Comparison of ENCODE assay signal across 8 mouse cellular contexts in the genomic region with DNA sequence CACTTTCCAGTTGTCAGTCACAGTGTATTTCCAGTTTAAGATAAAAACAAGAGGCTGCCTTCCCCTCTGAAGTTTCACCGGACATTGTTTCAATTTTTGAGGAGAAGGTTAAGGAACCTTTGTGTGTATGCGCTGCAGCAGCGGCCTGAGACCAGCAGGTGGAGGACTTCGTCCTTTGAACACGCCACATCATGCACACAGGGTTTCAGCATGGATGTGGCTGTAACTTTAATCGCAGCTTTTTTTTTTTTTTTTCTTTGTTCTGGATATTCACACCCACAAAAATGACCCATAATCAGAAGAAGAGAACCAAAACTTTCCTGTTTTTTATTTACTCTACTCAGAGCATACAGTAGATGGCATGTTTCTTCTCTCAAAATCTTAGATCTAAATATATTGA. TPM values are rescaled to one million over a fixed set of nuclear protein-coding genes. Genes with fewer than 3 reads are reported as not detected.
DNase-seq lines count a peak whose midpoint lies in the region; ATAC-seq and TF ChIP-seq lines count a peak whose summit lies in the region.

No protein-coding gene starts in this region.

- ATAC-seq in heart, embryonic 11.5 days (replicated peaks; ENCODE audit: insufficient number of reproducible peaks, low FRiP score, low TSS enrichment), result no peak
- peak; percentile 87 for ATAC-seq in midbrain, embryonic 16.5 days

- peak; percentile 93 for TF ChIP-seq CTCF in heart, adult 2 months (IDR thresholded peaks at IDR 0.05)

- H3K4me3 ChIP-seq in heart, adult 2 months, result no peak overlapping the region
- H3K4me3 ChIP-seq in heart, embryonic 11.5 days (ENCODE audit: low read depth, low read length), result no peak overlapping the region
- H3K4me3 ChIP-seq in limb, embryonic 10.5 days, result no peak overlapping the region
- H3K4me3 ChIP-seq in midbrain, embryonic 16.5 days (ENCODE audit: low read depth, low read length), result no peak overlapping the region

- no peaks in the 10 kb centered on the region for H3K79me2 ChIP-seq in heart, adult 2 months (replicated peaks; ENCODE audit: control insufficient read depth, insufficient read depth, low read length)

- H3K9me3 ChIP-seq in heart, embryonic 11.5 days (replicated peaks; ENCODE audit: control insufficient read depth, low read length), result no peaks in the 10 kb centered on the region
- no peaks in the 10 kb centered on the region for H3K9me3 ChIP-seq in limb, embryonic 10.5 days (replicated peaks)
- H3K9me3 ChIP-seq in midbrain, embryonic 16.5 days (replicated peaks; ENCODE audit: control insufficient read depth, low read length, poor library complexity, severe bottlenecking), result no peaks in the 10 kb centered on the region

- peak; percentile 45; the same call in 1 of the 2 replicates for TF ChIP-seq EP300 in heart, adult 2 months (IDR thresholded peaks at IDR 0.05; ENCODE audit: insufficient read depth, low read depth, low read length)

- H3K4me1 ChIP-seq in heart, adult 2 months (ENCODE audit: control insufficient read depth, insufficient read depth, low read length), result no peaks in the 10 kb centered on the region; the same call in 1 of the 2 replicates
- peaks cover 9% of the 10 kb centered on the region; the same call in 1 of the 2 replicates for H3K4me1 ChIP-seq in heart, embryonic 11.5 days (ENCODE audit: control insufficient read depth, insufficient read depth, low read length)
- H3K4me1 ChIP-seq in limb, embryonic 10.5 days, result peaks cover 15% of the 10 kb centered on the region
- peaks cover 6% of the 10 kb centered on the region; the same call in 1 of the 2 replicates for H3K4me1 ChIP-seq in midbrain, embryonic 16.5 days (ENCODE audit: control insufficient read depth, insufficient read depth, low read length)

- H3K4me2 ChIP-seq in heart, embryonic 11.5 days, result no peak overlapping the region
- no peak overlapping the region; the same call in 1 of the 2 replicates for H3K4me2 ChIP-seq in midbrain, embryonic 16.5 days (ENCODE audit: low read length)

- no peaks in the 10 kb centered on the region for H3K27me3 ChIP-seq in heart, adult 2 months (ENCODE audit: control insufficient read depth, insufficient read depth, low read length)
- no peaks in the 10 kb centered on the region for H3K27me3 ChIP-seq in heart, embryonic 11.5 days (ENCODE audit: control insufficient read depth, insufficient read depth, low read length)
- H3K27me3 ChIP-seq in limb, embryonic 10.5 days (ENCODE audit: low read depth, poor library complexity, severe bottlenecking), result no peaks in the 10 kb centered on the region
- H3K27me3 ChIP-seq in midbrain, embryonic 16.5 days (ENCODE audit: control insufficient read depth, insufficient read depth, low read depth, low read length), result no peaks in the 10 kb centered on the region

- 5% methylated on average over 6 of the region's 6 CpGs for WGBS in heart, adult 2 months
- WGBS in heart, embryonic 11.5 days (ENCODE audit: insufficient replicate concordance), result 42% methylated on average over 6 of the region's 6 CpGs
- WGBS in limb, embryonic 10.5 days, result 31% methylated on average over 6 of the region's 6 CpGs
- 4% methylated on average over 6 of the region's 6 CpGs for WGBS in midbrain, embryonic 16.5 days

- peak; percentile 39 to 44 for DNase-seq in heart, adult 2 months
- peak; percentile 75 for DNase-seq in R1 (ENCODE audit: low read depth, low spot score)
- peak; percentile 90 for DNase-seq in embryo, embryonic 10 days (ENCODE audit: low spot score)
- peak; percentile 62 for DNase-seq in heart, postnatal 4 days
- DNase-seq in limb, embryonic 10.5 days (ENCODE audit: low spot score), result peak; percentile 77
- no peak for DNase-seq in frontal cortex, adult 2 months (ENCODE audit: extremely low spot score in 1 of 2, low spot score in 1 of 2)

- no peak overlapping the region for H3K9ac ChIP-seq in heart, adult 2 months (ENCODE audit: low read depth, low read length)
- no peak overlapping the region for H3K9ac ChIP-seq in heart, embryonic 11.5 days (ENCODE audit: low read depth, low read length)
- no peak overlapping the region for H3K9ac ChIP-seq in midbrain, embryonic 16.5 days (ENCODE audit: low read depth, low read length)

- intact Hi-C loops in heart, adult 2 months (cut with DNase I), result loop anchor here (1.0 to 10.0 kb wide), 3 partner anchors 113 to 680 kb away; a partner anchor contains a TSS

- H3K27ac ChIP-seq in heart, adult 2 months, result peak overlapping the region; percentile 55; the same call in 1 of the 2 replicates
- no peak overlapping the region for H3K27ac ChIP-seq in heart, embryonic 11.5 days (ENCODE audit: low read depth, low read length)
- H3K27ac ChIP-seq in limb, embryonic 10.5 days, result no peak overlapping the region
- H3K27ac ChIP-seq in midbrain, embryonic 16.5 days (ENCODE audit: low read length), result no peak overlapping the region

- TF ChIP-seq POLR2A in heart, adult 2 months (IDR thresholded peaks at IDR 0.05; ENCODE audit: insufficient read depth, low read depth, low read length), result no peak

- H3K36me3 ChIP-seq in heart, adult 2 months (ENCODE audit: control insufficient read depth, insufficient read depth, low read length), result no peaks in the 10 kb centered on the region
- H3K36me3 ChIP-seq in heart, embryonic 11.5 days (ENCODE audit: control insufficient read depth, insufficient read depth, low read length), result no peaks in the 10 kb centered on the region
- no peaks in the 10 kb centered on the region for H3K36me3 ChIP-seq in limb, embryonic 10.5 days
- H3K36me3 ChIP-seq in midbrain, embryonic 16.5 days (ENCODE audit: control insufficient read depth, insufficient read depth, low read length), result no peaks in the 10 kb centered on the region

RNA-seq across cellular contexts. Expression of a gene that starts 3.1 kb away (rescaled TPM):
- 1 to 10 TPM; 4.5 to 4.6 TPM for total RNA-seq in heart, adult 2 months (2021)
- 9.3 and 15.3 TPM in 2 replicates for polyA plus RNA-seq in heart, adult 2 months (2012; rRNA removed)
- polyA plus RNA-seq in heart, embryonic 11.5 days (2014; fragmentation: Nextera tagmentation; extraction: Ambion mirVana), result 34.7 and 42.3 TPM in 2 replicates
- 10 to 100 TPM; 13.9 to 15.9 TPM for total RNA-seq in heart, postnatal 4 days (2021)
- 5.4 and 5.5 TPM in 2 replicates for polyA plus RNA-seq in limb, embryonic 10.5 days (2016; fragmentation: Nextera tagmentation; extraction: Ambion mirVana)
- polyA plus RNA-seq in midbrain, embryonic 16.5 days (2015; fragmentation: Nextera tagmentation; extraction: Ambion mirVana), result 8.0 and 8.9 TPM in 2 replicates
- 3.4 and 3.8 TPM in 2 replicates for polyA plus RNA-seq in frontal cortex, adult 2 months (2012; rRNA removed)

Comparison
In these comparisons a context has a peak if more than half of its experiments do, and no peak if none do; other contexts are left out.
1. DNase-seq: peak in heart, adult 2 months (2 of 2), R1 (single experiment), embryo, embryonic 10 days (single experiment), heart, postnatal 4 days (single experiment) and limb, embryonic 10.5 days (single experiment); none in frontal cortex, adult 2 months (0 of 2).